Mouse (Mus musculus) MEL-GATA-1-ER (cell line): ENCODE measurements around the gene Fads3.

Source experiments
- DNase-seq: peaks from one replicate; pipeline ENCODE4 v3.0.0-alpha.2; 2012; ENCODE audit warnings: low read depth; ENCODE audit errors: extremely low read depth

Fads3 gene

GRCm38 (mm10) chr19:10107051-10107611 lies 65.8 kb downstream of the Fads3 start:
- no peak for DNase-seq

- DNase-seq: no peak
These were observed 66.8 kb downstream of the Fads3 start for GRCm38 (mm10) chr19:10108129-10108528.

GRCm38 (mm10) chr19:10108666-10109065 lies 67.3 kb downstream of the Fads3 start:
- no peak for DNase-seq
